24 mouse cellular contexts compared by ENCODE assay signal in the genomic region with DNA sequence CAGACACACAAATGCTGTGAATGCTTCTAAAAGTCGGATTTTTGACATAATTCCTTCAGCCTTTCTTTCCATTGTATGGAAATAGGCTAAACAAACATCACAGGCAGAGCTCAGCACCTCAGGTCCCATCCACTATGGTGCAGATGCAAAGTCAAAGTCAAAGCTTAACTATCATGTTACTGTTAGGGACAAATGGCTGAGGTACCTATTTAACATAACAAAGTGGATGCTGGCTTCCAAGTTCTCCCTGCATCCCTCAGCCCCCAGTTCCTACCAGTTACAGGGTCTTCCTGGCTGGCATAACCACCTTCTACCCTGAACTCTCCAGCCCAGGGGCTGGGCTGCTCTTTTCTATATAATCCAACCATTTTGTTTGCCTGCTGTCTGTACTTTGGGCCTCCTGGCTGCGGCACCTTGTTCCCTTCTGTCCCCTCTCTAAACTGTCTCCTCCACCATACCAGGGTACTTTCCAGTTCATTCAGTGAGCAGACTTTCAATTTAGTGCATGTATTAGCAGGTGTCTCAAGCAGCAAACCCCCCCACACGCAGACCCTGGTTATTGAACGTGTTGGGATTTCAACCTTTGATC. TPM values are rescaled to one million over a fixed set of nuclear protein-coding genes. Genes with fewer than 3 reads are reported as not detected.
DNase-seq lines count a peak whose midpoint lies in the region; ATAC-seq and TF ChIP-seq lines count a peak whose summit lies in the region.
"Had no signal": no experiment of that assay in that cellular context is flagged by ENCODE, and none has a peak within 500 bp of the region (broad histone marks: within the 10 kb centered on the region; RNA-seq: fewer than 3 reads in every experiment).

No protein-coding gene starts in this region.

- peak; percentile 41; the same call in 1 of the 2 replicates for TF ChIP-seq EP300 in ES-Bruce4 (IDR thresholded peaks at IDR 0.05; ENCODE audit: insufficient read depth, low read depth, low read length)

- H3K36me3 ChIP-seq in ES-Bruce4 (ENCODE audit: control insufficient read depth, insufficient read depth, low read length, poor library complexity, severe bottlenecking), result peaks cover 3% of the 10 kb centered on the region; the same call in 1 of the 2 replicates
- H3K36me3 ChIP-seq in liver, embryonic 11.5 days (ENCODE audit: control insufficient read depth, insufficient read depth, low read length), result no peaks in the 10 kb centered on the region
- H3K36me3 ChIP-seq in liver, embryonic 15.5 days (replicated peaks), result no peaks in the 10 kb centered on the region
- no peaks in the 10 kb centered on the region for H3K36me3 ChIP-seq in forebrain, embryonic 14.5 days (ENCODE audit: control insufficient read depth, insufficient read depth, low read length)
- no peaks in the 10 kb centered on the region for H3K36me3 ChIP-seq in kidney, embryonic 14.5 days (ENCODE audit: control insufficient read depth, insufficient read depth, low read length)
- H3K36me3 ChIP-seq: embryonic facial prominence, embryonic 15.5 days; forebrain, embryonic 10.5 days; forebrain, embryonic 15.5 days; G1E; heart, embryonic 12.5 days; hindbrain, embryonic 15.5 days had no signal

- TF ChIP-seq POLR2A in ES-Bruce4 (IDR thresholded peaks at IDR 0.05; ENCODE audit: insufficient read depth, low read length), result no peak

- H3K4me2 ChIP-seq in liver, embryonic 11.5 days, result 0 out of 2 replicates have a peak overlapping the region, but pooled peaks have one; percentile 25
- peak overlapping the region; percentile 10; the same call in 1 of the 2 replicates for H3K4me2 ChIP-seq in liver, embryonic 15.5 days
- H3K4me2 ChIP-seq in forebrain, embryonic 14.5 days (ENCODE audit: low read length), result no peak overlapping the region
- H3K4me2 ChIP-seq in kidney, embryonic 14.5 days (replicated peaks; ENCODE audit: low read depth, low read length), result no peak overlapping the region
- H3K4me2 ChIP-seq: embryonic facial prominence, embryonic 15.5 days; forebrain, embryonic 15.5 days; heart, embryonic 12.5 days; hindbrain, embryonic 15.5 days had no signal

- TF ChIP-seq CTCF in ES-Bruce4 (IDR thresholded peaks at IDR 0.05; ENCODE audit: low read depth, low read length), result no peak

- peak; percentile 72 for DNase-seq in heart, adult 11 months
- DNase-seq in heart, adult 18-20 months, result no peak
- DNase-seq in liver, embryonic 11.5 days (ENCODE audit: low spot score), result no peak
- DNase-seq in forebrain, embryonic 14.5 days (ENCODE audit: low spot score), result no peak
- no peak for DNase-seq in heart, postnatal 25 days (ENCODE audit: low spot score)
- DNase-seq: adrenal gland, postnatal 25 days; B cell, adult 2 months; cerebellum, adult 2 months; cerebellum, postnatal 10 days; embryo, embryonic 11 days; gastrocnemius, postnatal 36 days; heart, postnatal 36 days had no signal

- intact Hi-C loops in heart, postnatal 25 days (cut with DNase I), result no loop called here

- H3K27me3 ChIP-seq in ES-Bruce4 (ENCODE audit: control insufficient read depth, insufficient read depth, low read length, poor library complexity, severe bottlenecking), result no peaks in the 10 kb centered on the region
- H3K27me3 ChIP-seq in liver, embryonic 11.5 days (replicated peaks; ENCODE audit: control insufficient read depth, insufficient read depth, low read length), result no peaks in the 10 kb centered on the region
- H3K27me3 ChIP-seq in liver, embryonic 15.5 days, result no peaks in the 10 kb centered on the region
- H3K27me3 ChIP-seq in forebrain, embryonic 14.5 days (replicated peaks; ENCODE audit: control insufficient read depth, insufficient read depth, low read length), result no peaks in the 10 kb centered on the region
- no peaks in the 10 kb centered on the region for H3K27me3 ChIP-seq in kidney, embryonic 14.5 days (ENCODE audit: control insufficient read depth, insufficient read depth, low read length)
- H3K27me3 ChIP-seq: embryonic facial prominence, embryonic 15.5 days; forebrain, embryonic 15.5 days; heart, embryonic 12.5 days; hindbrain, embryonic 15.5 days had no signal

- peaks cover 20% of the 10 kb centered on the region for H3K4me1 ChIP-seq in ES-Bruce4 (ENCODE audit: control insufficient read depth, insufficient read depth, low read length)
- peaks cover 10% of the 10 kb centered on the region for H3K4me1 ChIP-seq in liver, embryonic 11.5 days (replicated peaks; ENCODE audit: control insufficient read depth, insufficient read depth, low read length)
- H3K4me1 ChIP-seq in liver, embryonic 15.5 days (replicated peaks), result peaks cover 6% of the 10 kb centered on the region; the same call in 1 of the 2 replicates
- H3K4me1 ChIP-seq in forebrain, embryonic 14.5 days (ENCODE audit: control insufficient read depth, insufficient read depth, low read length), result no peaks in the 10 kb centered on the region
- 0 out of 2 replicates have a peak, but pooled peaks cover 3% of the 10 kb centered on the region for H3K4me1 ChIP-seq in kidney, embryonic 14.5 days (ENCODE audit: control insufficient read depth, insufficient read depth, low read length)
- H3K4me1 ChIP-seq: embryonic facial prominence, embryonic 15.5 days; forebrain, embryonic 10.5 days; forebrain, embryonic 15.5 days; hindbrain, embryonic 15.5 days had no signal

- no peaks in the 10 kb centered on the region for H3K9me3 ChIP-seq in ES-Bruce4 (replicated peaks; ENCODE audit: control insufficient read depth, insufficient read depth, low read length, poor library complexity, severe bottlenecking)
- H3K9me3 ChIP-seq in liver, embryonic 11.5 days (ENCODE audit: control insufficient read depth, low read length), result no peaks in the 10 kb centered on the region
- no peaks in the 10 kb centered on the region for H3K9me3 ChIP-seq in liver, embryonic 15.5 days (replicated peaks)
- H3K9me3 ChIP-seq in forebrain, embryonic 14.5 days (replicated peaks; ENCODE audit: control insufficient read depth, low read length), result no peaks in the 10 kb centered on the region
- H3K9me3 ChIP-seq in kidney, embryonic 14.5 days (ENCODE audit: control insufficient read depth, low read length), result no peaks in the 10 kb centered on the region
- H3K9me3 ChIP-seq: embryonic facial prominence, embryonic 15.5 days; forebrain, embryonic 10.5 days; forebrain, embryonic 15.5 days; heart, embryonic 12.5 days; hindbrain, embryonic 15.5 days had no signal

- peak overlapping the region; percentile 79 for H3K27ac ChIP-seq in ES-Bruce4 (ENCODE audit: insufficient read depth, low read length)
- H3K27ac ChIP-seq in liver, embryonic 11.5 days (ENCODE audit: low read depth, low read length), result no peak overlapping the region; the same call in 1 of the 2 replicates
- H3K27ac ChIP-seq in liver, embryonic 15.5 days (replicated peaks), result peak overlapping the region; percentile 57; the same call in 1 of the 2 replicates
- H3K27ac ChIP-seq in forebrain, embryonic 14.5 days (ENCODE audit: low read depth, low read length), result no peak overlapping the region
- no peak overlapping the region for H3K27ac ChIP-seq in kidney, embryonic 14.5 days (ENCODE audit: low read depth, low read length)
- H3K27ac ChIP-seq: embryonic facial prominence, embryonic 15.5 days; forebrain, embryonic 10.5 days; forebrain, embryonic 15.5 days; hindbrain, embryonic 15.5 days had no signal

- ATAC-seq in liver, embryonic 11.5 days (replicated peaks; ENCODE audit: low FRiP score), result no peak
- ATAC-seq in liver, embryonic 15.5 days (ENCODE audit: insufficient read depth), result peak; percentile 23; the same call in 1 of the 2 replicates
- no peak for ATAC-seq in forebrain, embryonic 14.5 days
- no peak for ATAC-seq in kidney, embryonic 14.5 days (ENCODE audit: low FRiP score, low TSS enrichment)
- ATAC-seq: CD4-positive, CD25-positive, alpha-beta regulatory T cell, adult 4 months; forebrain, embryonic 15.5 days had no signal

- WGBS in liver, embryonic 11.5 days, result 48% methylated on average over 4 of the region's 4 CpGs
- 46% methylated on average over 4 of the region's 4 CpGs for WGBS in liver, embryonic 15.5 days (ENCODE audit: insufficient replicate concordance)
- WGBS in forebrain, embryonic 14.5 days, result 72% methylated on average over 4 of the region's 4 CpGs
- 36% methylated on average over 4 of the region's 4 CpGs for WGBS in kidney, embryonic 14.5 days

- no peak overlapping the region for H3K4me3 ChIP-seq in ES-Bruce4 (ENCODE audit: low read depth, low read length)
- H3K4me3 ChIP-seq in liver, embryonic 11.5 days (ENCODE audit: low read depth, low read length), result no peak overlapping the region
- no peak overlapping the region for H3K4me3 ChIP-seq in liver, embryonic 15.5 days (replicated peaks)
- H3K4me3 ChIP-seq in forebrain, embryonic 14.5 days (ENCODE audit: low read depth, low read length), result no peak overlapping the region
- no peak overlapping the region for H3K4me3 ChIP-seq in kidney, embryonic 14.5 days (ENCODE audit: low read length)
- H3K4me3 ChIP-seq: embryonic facial prominence, embryonic 15.5 days; erythroblast, embryonic 14.5 days; forebrain, embryonic 10.5 days; forebrain, embryonic 15.5 days; heart, embryonic 12.5 days; hindbrain, embryonic 15.5 days had no signal

- no peak overlapping the region for H3K9ac ChIP-seq in ES-Bruce4 (ENCODE audit: low read depth, poor library complexity, severe bottlenecking)
- no peak overlapping the region for H3K9ac ChIP-seq in liver, embryonic 11.5 days (ENCODE audit: low read depth, low read length)
- no peak overlapping the region for H3K9ac ChIP-seq in liver, embryonic 15.5 days
- no peak overlapping the region for H3K9ac ChIP-seq in forebrain, embryonic 14.5 days (ENCODE audit: low read length)
- no peak overlapping the region for H3K9ac ChIP-seq in kidney, embryonic 14.5 days (ENCODE audit: low read depth, low read length)
- H3K9ac ChIP-seq: embryonic facial prominence, embryonic 15.5 days; forebrain, embryonic 15.5 days; heart, embryonic 12.5 days; hindbrain, embryonic 15.5 days had no signal

RNA-seq across cellular contexts. Expression of a gene that starts 27.6 kb away (rescaled TPM):
- total RNA-seq in heart, adult 18-20 months (2021), result 1 to 10 TPM; 3.7 to 5.0 TPM
- 186 and 187 TPM in 2 replicates for polyA plus RNA-seq in ES-Bruce4 (2011; ENCODE audit: insufficient read depth, insufficient read length, low read depth, missing spikeins)
- 74.8 and 84.2 TPM in 2 replicates for polyA plus RNA-seq in liver, embryonic 11.5 days (2014; fragmentation: Nextera tagmentation; extraction: Ambion mirVana)
- 61.9 and 67.9 TPM in 2 replicates for polyA plus RNA-seq in liver, embryonic 15.5 days (2015; fragmentation: Nextera tagmentation; extraction: Ambion mirVana)
- 4.6 and 5.7 TPM in 2 replicates for polyA plus RNA-seq in forebrain, embryonic 14.5 days (2014; fragmentation: Nextera tagmentation; extraction: Ambion mirVana)
- polyA plus RNA-seq in kidney, embryonic 14.5 days (2014; fragmentation: Nextera tagmentation; extraction: Ambion mirVana), result 74.4 and 88.4 TPM in 2 replicates
- 10 to 100 TPM; 10.6 to 17.1 TPM for total RNA-seq in heart, postnatal 25 days (2021)
- total RNA-seq: common myeloid progenitor, adult 5-6 weeks had no signal
- polyA plus RNA-seq: CD4-positive, CD25-positive, alpha-beta regulatory T cell, adult 4 months; G1E had no signal

Comparison
In these comparisons a context has a peak if more than half of its experiments do, and no peak if none do; other contexts are left out.
1. H3K27ac ChIP-seq: peak in ES-Bruce4 (single experiment) and liver, embryonic 15.5 days (single experiment); none in liver, embryonic 11.5 days (single experiment), forebrain, embryonic 14.5 days (single experiment) and kidney, embryonic 14.5 days (single experiment).
2. H3K4me2 ChIP-seq: peak in liver, embryonic 11.5 days (single experiment) and liver, embryonic 15.5 days (single experiment); none in forebrain, embryonic 14.5 days (single experiment) and kidney, embryonic 14.5 days (single experiment).